Mouse (Mus musculus) kidney, embryonic 14.5 days (tissue): ENCODE data around the gene Arhgdib. TPM values are rescaled to one million over a fixed set of nuclear protein-coding genes. Genes with fewer than 3 reads are reported as not detected.
"Not testable (repeated sequence)": the region's sequence is repeated elsewhere in the genome, so short reads cannot be mapped to it uniquely, and the experiment has no call there.

ENCODE experiments used
- ATAC-seq: fragments of 200-750 bp; cut with Nextera tagmentation; 2 replicates; pipeline ENCODE4 v1.8.0; 2017; ENCODE audit warnings: moderate number of reproducible peaks, mild to moderate bottlenecking, moderate TSS enrichment, moderate library complexity; ENCODE audit not compliant: low FRiP score, low TSS enrichment
- H3K27ac ChIP-seq: fragments of 300-500 bp; sonication (generic); 2 replicates; pipeline ENCODE4 v1.5.1; 2014; ENCODE audit warnings: low read depth, mild to moderate bottlenecking, low read length, moderate library complexity, mixed read lengths
- H3K27me3 ChIP-seq: fragments of 300-500 bp; sonication (generic); 2 replicates; pipeline ENCODE4 v1.6.1; 2014; ENCODE audit warnings: mild to moderate bottlenecking, low read length; ENCODE audit not compliant: control insufficient read depth, insufficient read depth
- H3K36me3 ChIP-seq: fragments of 300-500 bp; sonication (generic); 2 replicates; pipeline ENCODE4 v1.6.1; 2014; ENCODE audit warnings: low read length, mixed read lengths; ENCODE audit not compliant: control insufficient read depth, insufficient read depth
- H3K4me1 ChIP-seq: fragments of 300-500 bp; sonication (generic); 2 replicates; pipeline ENCODE4 v1.6.1; 2014; ENCODE audit warnings: low read length, mixed read lengths; ENCODE audit not compliant: control insufficient read depth, insufficient read depth
- H3K4me2 ChIP-seq: fragments of 300-500 bp; sonication (generic); replicated peaks from 2 replicates; pipeline ENCODE4 v1.6.1; 2014; ENCODE audit warnings: low read depth, mild to moderate bottlenecking, low read length
- H3K4me3 ChIP-seq: fragments of 300-500 bp; sonication (generic); 2 replicates; pipeline ENCODE4 v1.5.1; 2014; ENCODE audit warnings: mild to moderate bottlenecking, low read length
- H3K9ac ChIP-seq: fragments of 300-500 bp; sonication (generic); 2 replicates; pipeline ENCODE4 v1.6.1; 2014; ENCODE audit warnings: low read depth, mild to moderate bottlenecking, low read length, moderate library complexity
- H3K9me3 ChIP-seq: fragments of 300-500 bp; sonication (generic); 2 replicates; pipeline ENCODE4 v1.6.1; 2016; ENCODE audit warnings: low read length; ENCODE audit not compliant: control insufficient read depth
- WGBS: fragments of 180-500 bp; shearing (Covaris S2); extraction: QIAGEN DNeasy Blood & Tissue Kit; methylation state at CpG from one replicate; pipeline ENCODE4 v1.1.7; 2014; 5-methylcytosine and 5-hydroxymethylcytosine counted together
- polyA plus RNA-seq: library from polyadenylated mRNA; unstranded; fragments of >200 nt; fragmentation: Nextera tagmentation; extraction: Ambion mirVana; gene quantifications from 2 replicates; pipeline ENCODE4 v1.2.1, GENCODE M21; 2014

Gene Arhgdib
- polyA plus RNA-seq, 1 experiment from 2014 or later = 60.4 TPM

GRCm38 (mm10) chr6:136980331-136980746 lies 38.6 kb upstream of the Arhgdib start:
- no peak overlapping the region for H3K4me2 ChIP-seq

DNA sequence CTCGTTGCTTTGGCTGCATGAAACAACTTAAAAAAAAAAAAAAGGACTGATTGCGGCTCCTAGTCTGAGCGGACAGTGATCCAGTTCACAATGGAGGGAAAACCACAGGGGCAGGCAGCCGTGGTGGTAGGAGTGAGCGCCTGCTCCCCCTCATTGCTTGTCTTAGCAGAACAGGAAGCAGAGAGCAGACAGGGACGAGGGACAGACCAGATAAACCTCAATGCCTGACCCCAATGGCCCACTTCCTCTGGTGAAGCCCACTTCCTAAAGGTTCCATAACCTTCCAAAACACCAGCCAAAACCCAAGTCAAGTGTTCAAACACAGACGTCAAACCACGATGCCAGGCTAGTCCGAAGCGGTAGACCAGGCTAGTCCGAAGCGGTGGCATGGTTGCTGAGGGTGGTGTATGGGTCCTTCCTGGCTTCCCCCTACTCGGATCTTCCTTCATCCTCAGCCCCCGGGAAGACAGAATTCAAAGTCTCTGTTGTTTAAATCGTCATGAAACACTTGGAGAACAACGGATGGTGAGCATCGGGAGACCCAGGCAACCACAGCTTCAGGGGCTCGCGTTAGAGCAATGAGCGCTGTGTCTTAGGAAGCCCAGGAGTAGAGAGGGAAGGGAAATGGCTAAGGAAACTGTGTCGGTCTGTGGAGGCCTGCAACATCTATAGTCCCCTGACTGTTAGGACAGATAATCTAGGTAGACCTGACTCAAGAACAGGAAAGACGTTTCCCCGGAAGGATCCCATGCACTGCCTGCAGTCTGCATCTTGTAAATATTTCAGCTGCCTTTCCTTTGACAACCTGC lies 37.8 kb upstream of the Arhgdib start:
- Histone ChIP-seq H3K27me3 (no peaks in the 10 kb centered on the region), H3K4me2 (no peak overlapping the region), H3K9me3 (no peaks in the 10 kb centered on the region), H3K4me1 (no peaks in the 10 kb centered on the region), H3K9ac (no peak overlapping the region), H3K4me3 (no peak overlapping the region), H3K27ac (no peak overlapping the region), H3K36me3 (no peaks in the 10 kb centered on the region)
- 85% methylated on average over 23 of the region's 23 CpGs for WGBS
- no peak; the same call in 1 of the 2 replicates for ATAC-seq

More at GRCm38 (mm10) chr6:136980331-136980746, 38.6 kb upstream of the Arhgdib start:
- no peaks in the 10 kb centered on the region for H3K27me3 ChIP-seq
- H3K9ac ChIP-seq = no peak overlapping the region; the same call in 1 of the 2 replicates
- peak overlapping the region; percentile 60; the same call in 1 of the 2 replicates for H3K27ac ChIP-seq
- ATAC-seq = peak; percentile 82
- no peak overlapping the region for H3K4me3 ChIP-seq
- no peaks in the 10 kb centered on the region for H3K36me3 ChIP-seq
- H3K9me3 ChIP-seq = no peaks in the 10 kb centered on the region
- H3K4me1 ChIP-seq = no peaks in the 10 kb centered on the region
- 16% methylated on average over 3 of the region's 3 CpGs for WGBS

DNA sequence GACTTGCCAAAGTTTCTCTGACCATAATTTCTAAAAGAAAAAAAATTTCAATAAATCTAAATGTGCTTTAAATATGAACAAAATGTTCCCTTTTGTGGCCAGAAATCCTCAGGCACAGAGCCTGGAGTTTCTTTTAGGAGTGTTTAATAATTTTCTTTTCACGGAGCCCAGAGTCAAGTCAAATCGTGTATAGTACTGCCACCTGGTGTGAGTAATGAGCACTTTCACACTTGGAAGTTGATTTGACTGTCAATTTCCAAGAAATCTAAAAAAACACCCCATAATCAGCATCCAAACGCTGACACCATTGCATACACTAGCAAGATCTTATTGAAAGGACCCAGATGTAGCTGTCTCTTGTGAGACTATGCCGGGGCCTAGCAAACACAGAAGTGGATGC lies 27.2 kb upstream of the Arhgdib start:
- H3K4me2 ChIP-seq, H3K4me3 ChIP-seq, H3K27me3 ChIP-seq, H3K4me1 ChIP-seq, H3K36me3 ChIP-seq, H3K9ac ChIP-seq, H3K27ac ChIP-seq, H3K9me3 ChIP-seq: not testable (repeated sequence)
- ATAC-seq = 0 out of 2 replicates have a peak, but pooled peaks have one; percentile 66
- 27% methylated on average over 4 of the region's 4 CpGs for WGBS

- no peak overlapping the region for H3K27ac ChIP-seq
- WGBS = 75% methylated on average over 4 of the region's 4 CpGs
- H3K9ac ChIP-seq = no peak overlapping the region
- H3K4me1 ChIP-seq = no peaks in the 10 kb centered on the region
- H3K36me3 ChIP-seq = no peaks in the 10 kb centered on the region
- no peaks in the 10 kb centered on the region for H3K9me3 ChIP-seq
- no peak overlapping the region for H3K4me2 ChIP-seq
- H3K27me3 ChIP-seq = no peaks in the 10 kb centered on the region
- no peak for ATAC-seq
- no peak overlapping the region for H3K4me3 ChIP-seq
Measured at GRCm38 (mm10) chr6:136967466-136967865, 25.8 kb upstream of the Arhgdib start.

GRCm38 (mm10) chr6:136965912-136966311 lies 24.2 kb upstream of the Arhgdib start:
- 62% methylated on average over 10 of the region's 10 CpGs for WGBS
- no peaks in the 10 kb centered on the region for H3K9me3 ChIP-seq
- no peaks in the 10 kb centered on the region for H3K36me3 ChIP-seq
- H3K4me2 ChIP-seq = no peak overlapping the region
- H3K27me3 ChIP-seq = no peaks in the 10 kb centered on the region
- no peak overlapping the region for H3K9ac ChIP-seq
- H3K4me3 ChIP-seq = no peak overlapping the region
- H3K4me1 ChIP-seq = no peaks in the 10 kb centered on the region
- ATAC-seq = no peak
- H3K27ac ChIP-seq = no peak overlapping the region

DNA sequence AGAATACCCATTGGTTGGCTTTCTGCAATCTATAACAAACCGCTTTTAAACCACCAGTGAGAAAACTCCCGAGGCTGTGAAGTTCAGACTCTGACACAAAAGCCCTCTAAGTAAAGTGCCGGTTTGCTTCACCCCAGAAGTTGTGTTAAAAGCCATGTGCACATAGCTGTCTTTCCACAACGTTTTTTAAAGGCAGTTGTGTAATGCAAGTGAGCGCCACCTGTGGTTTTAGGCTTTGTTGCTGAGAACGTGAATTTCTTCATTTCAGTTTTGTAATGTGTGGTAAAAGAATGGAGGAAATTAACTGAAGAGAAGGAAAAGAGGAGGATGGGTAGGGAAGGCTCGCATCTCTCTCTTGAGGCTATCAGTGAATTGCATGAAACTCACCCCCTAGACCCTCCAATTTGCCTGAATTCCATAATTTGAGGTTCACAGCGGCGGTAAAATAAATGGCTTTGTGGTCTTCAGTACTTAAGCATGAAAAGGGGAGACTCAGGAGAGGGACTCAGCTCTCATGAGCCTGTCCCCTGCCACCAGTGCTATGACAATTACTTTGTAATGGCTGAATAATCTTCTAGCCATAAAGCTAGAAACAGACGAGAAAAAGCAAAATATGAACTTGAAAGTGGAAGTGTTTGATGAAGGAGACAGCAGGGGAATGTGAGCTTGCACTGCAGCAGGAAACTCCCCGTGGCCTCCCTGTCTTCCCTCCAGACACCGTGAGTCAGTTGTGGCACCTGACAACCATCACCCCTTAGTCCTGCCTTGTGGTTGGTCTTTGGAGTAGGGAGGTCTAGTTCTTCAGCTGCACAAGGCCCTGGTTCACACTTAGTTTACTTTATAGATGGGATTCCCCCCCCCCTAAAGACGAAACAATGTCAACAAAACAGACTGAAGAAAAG lies 23.2 kb upstream of the Arhgdib start:
- 70% methylated on average over 13 of the region's 13 CpGs for WGBS
- no peak overlapping the region for H3K4me3 ChIP-seq
- no peak overlapping the region for H3K9ac ChIP-seq
- H3K4me2 ChIP-seq = no peak overlapping the region
- no peaks in the 10 kb centered on the region for H3K9me3 ChIP-seq
- no peak for ATAC-seq
- H3K36me3 ChIP-seq = no peaks in the 10 kb centered on the region
- no peaks in the 10 kb centered on the region for H3K4me1 ChIP-seq
- H3K27me3 ChIP-seq = no peaks in the 10 kb centered on the region
- H3K27ac ChIP-seq = no peak overlapping the region

GRCm38 (mm10) chr6:136962957-136963356 lies 21.3 kb upstream of the Arhgdib start:
- no peaks in the 10 kb centered on the region for H3K36me3 ChIP-seq
- no peaks in the 10 kb centered on the region for H3K9me3 ChIP-seq
- H3K27ac ChIP-seq = no peak overlapping the region
- WGBS = 48% methylated on average over 11 of the region's 11 CpGs
- no peaks in the 10 kb centered on the region for H3K4me1 ChIP-seq
- H3K9ac ChIP-seq = no peak overlapping the region
- no peaks in the 10 kb centered on the region for H3K27me3 ChIP-seq
- no peak overlapping the region for H3K4me3 ChIP-seq
- no peak overlapping the region for H3K4me2 ChIP-seq
- ATAC-seq = peak; percentile 72

DNA sequence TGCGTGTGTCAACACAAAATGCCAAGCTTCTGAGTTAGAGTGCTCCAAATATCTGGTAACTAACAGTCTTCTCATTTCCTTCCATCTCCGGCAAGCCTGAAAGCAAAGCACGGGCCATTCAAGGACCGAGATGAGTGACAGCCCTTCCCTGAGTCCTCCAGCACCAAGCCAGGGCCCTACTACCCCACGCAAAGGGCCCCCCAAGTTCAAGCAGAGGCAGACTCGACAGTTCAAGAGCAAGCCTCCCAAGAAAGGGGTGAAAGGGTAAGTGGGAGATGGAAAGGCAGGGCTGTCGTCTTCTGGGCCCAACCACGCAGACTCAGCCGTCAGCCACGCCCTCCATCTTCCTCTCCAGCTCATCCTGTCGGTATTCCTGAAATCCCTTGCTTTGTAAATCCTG lies 17.4 kb upstream of the Arhgdib start:
- Histone ChIP-seq H3K9ac (no peak overlapping the region), H3K36me3 (no peaks in the 10 kb centered on the region), H3K4me1 (0 out of 2 replicates have a peak, but pooled peaks cover 3% of the 10 kb centered on the region), H3K27me3 (no peaks in the 10 kb centered on the region), H3K27ac (no peak overlapping the region), H3K9me3 (no peaks in the 10 kb centered on the region), H3K4me2 (no peak overlapping the region), H3K4me3 (no peak overlapping the region)
- 59% methylated on average over 11 of the region's 11 CpGs for WGBS
- no peak for ATAC-seq

DNA sequence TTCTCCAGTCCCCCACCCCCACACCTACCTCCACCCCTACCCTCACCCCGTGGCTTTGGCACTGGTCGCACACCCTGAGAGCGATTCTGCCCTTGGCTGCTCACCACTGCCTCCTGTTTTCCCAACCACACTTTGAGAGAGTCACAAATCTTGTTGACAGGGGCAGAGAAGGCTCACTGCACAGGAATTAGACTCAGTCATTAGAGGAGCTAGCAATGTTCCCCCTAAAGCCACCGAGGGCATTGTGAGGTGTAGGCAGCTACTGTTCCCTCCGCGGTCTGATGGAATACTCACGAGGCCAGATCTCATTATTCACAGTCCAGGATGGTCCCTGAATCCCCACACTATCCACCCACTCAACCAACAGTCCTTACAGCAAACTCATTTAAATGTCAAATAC lies 15.4 kb upstream of the Arhgdib start:
- Histone ChIP-seq H3K36me3 (no peaks in the 10 kb centered on the region), H3K9ac (no peak overlapping the region), H3K9me3 (no peaks in the 10 kb centered on the region), H3K4me2 (no peak overlapping the region), H3K27me3 (no peaks in the 10 kb centered on the region), H3K27ac (no peak overlapping the region), H3K4me3 (no peak overlapping the region), H3K4me1 (0 out of 2 replicates have a peak, but pooled peaks cover 3% of the 10 kb centered on the region)
- ATAC-seq = peak; percentile 91
- 11% methylated on average over 7 of the region's 7 CpGs for WGBS
